Mouse (Mus musculus) CH12.LX (cell line): Measurements from ENCODE around the gene Fads3.

Source experiments
- CTCF ChIP-seq, 2 experiments: IDR thresholded peaks in 1 of 2; conservative IDR thresholded peaks in 1 of 2; 2 replicates each; pipeline ENCODE4 v1.5.1; 2011 to 2012; ENCODE audit warnings: low read depth in 2 of 2, low read length in 2 of 2, improper control_type of control experiment in 1 of 2, inconsistent platforms in 1 of 2, mild to moderate bottlenecking in 1 of 2, moderate library complexity in 1 of 2
- ELF1 ChIP-seq: IDR thresholded peaks from 2 replicates; pipeline ENCODE4 v1.6.1; 2014; ENCODE audit warnings: low read depth, mild to moderate bottlenecking, inconsistent platforms, low read length, improper control_type of control experiment
- ETS1 ChIP-seq: conservative IDR thresholded peaks from 2 replicates; pipeline ENCODE4 v1.6.1; 2012; ENCODE audit warnings: low read depth, mild to moderate bottlenecking, inconsistent platforms, low read length, improper control_type of control experiment, moderate library complexity
- GABPA ChIP-seq: IDR thresholded peaks from 2 replicates; pipeline ENCODE4 v1.6.1; 2012; ENCODE audit warnings: low read depth, low read length, improper control_type of control experiment, inconsistent platforms; ENCODE audit not compliant: insufficient replicate concordance
- MAX ChIP-seq: IDR thresholded peaks from 2 replicates; pipeline ENCODE4 v1.6.1; 2011; ENCODE audit warnings: low read length, improper control_type of control experiment
- MXI1 ChIP-seq: IDR thresholded peaks from 2 replicates; pipeline ENCODE4 v1.6.1; 2011; ENCODE audit warnings: mild to moderate bottlenecking, low read depth, low read length, improper control_type of control experiment
- PAX5 ChIP-seq: IDR thresholded peaks from 2 replicates; pipeline ENCODE4 v1.6.1; 2012; ENCODE audit warnings: low read length, inconsistent platforms, mixed read lengths
- POLR2A ChIP-seq: IDR thresholded peaks from 2 replicates; pipeline ENCODE4 v1.6.1; 2011; ENCODE audit warnings: low read depth, mild to moderate bottlenecking, improper control_type of control experiment, low read length
- RAD21 ChIP-seq: IDR thresholded peaks from 2 replicates; pipeline ENCODE4 v1.6.1; 2011; ENCODE audit warnings: low read depth, mild to moderate bottlenecking, low read length, improper control_type of control experiment, moderate library complexity
- SIN3A ChIP-seq: IDR thresholded peaks from 2 replicates; pipeline ENCODE4 v1.6.1; 2012; ENCODE audit warnings: low read length, improper control_type of control experiment, inconsistent platforms
- UBTF ChIP-seq: IDR thresholded peaks from 2 replicates; pipeline ENCODE4 v1.6.1; 2012; ENCODE audit warnings: low read depth, mild to moderate bottlenecking, inconsistent platforms, low read length, improper control_type of control experiment, moderate library complexity
- USF2 ChIP-seq: conservative IDR thresholded peaks from 2 replicates; pipeline ENCODE4 v1.6.1; 2011; ENCODE audit warnings: low read depth, low read length, improper control_type of control experiment
- ZNF384 ChIP-seq: IDR thresholded peaks from 2 replicates; pipeline ENCODE4 v1.6.1; 2012; ENCODE audit warnings: low read depth, low read length, improper control_type of control experiment, inconsistent platforms

- TF ChIP-seq MAX = no peak
- no peak for TF ChIP-seq CTCF (conservative IDR thresholded peaks at IDR 0.05 in 1 of 2, IDR thresholded peaks at IDR 0.05 in 1 of 2; ENCODE audit: low read depth in 2 of 2, low read length in 2 of 2)
- no peak for TF ChIP-seq SIN3A
- TF ChIP-seq GABPA = no peak
- no peak for TF ChIP-seq UBTF
- TF ChIP-seq ETS1 = no peak
- TF ChIP-seq PAX5 = no peak
- TF ChIP-seq MXI1 = no peak
- TF ChIP-seq POLR2A = no peak
- TF ChIP-seq ZNF384 = no peak
- no peak for TF ChIP-seq ELF1
- TF ChIP-seq USF2 = no peak
- TF ChIP-seq RAD21 = no peak
Measured at GRCm38 (mm10) chr19:10013913-10014312, 27.5 kb upstream of the Fads3 start.
